Mouse (Mus musculus): Measurements from ENCODE around the gene Ifna1. TPM values are rescaled to one million over a fixed set of nuclear protein-coding genes. Genes with fewer than 3 reads are reported as not detected.
"Not testable (repeated sequence)": the region's sequence is repeated elsewhere in the genome, so short reads cannot be mapped to it uniquely, and the experiment has no call there.

Gene Ifna1
- not detected in 2 replicates for polyA plus RNA-seq (2012; rRNA removed)

DNA sequence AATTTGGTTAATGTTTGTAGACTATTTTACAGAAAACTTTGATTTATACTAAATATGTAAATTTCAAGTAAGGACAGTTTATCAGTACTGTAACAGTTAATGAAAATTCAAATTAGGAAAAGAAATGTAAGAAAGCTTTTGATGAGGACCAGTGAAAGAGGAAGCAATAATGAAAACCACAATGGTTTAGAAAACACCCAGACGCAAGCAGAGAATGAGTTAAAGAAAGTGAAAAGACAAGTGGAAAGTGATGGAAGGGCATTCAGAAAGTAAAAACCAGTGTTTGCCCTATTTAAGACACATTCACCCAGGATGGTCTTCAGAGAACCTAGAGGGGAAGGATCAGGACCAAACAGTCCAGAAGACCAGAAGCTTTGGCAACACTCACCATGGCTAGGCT, at the start of gene Ifna1:
Ifna1 (plus strand) TSS at position 390 of the 400 bp plus-strand sequence.
- Histone ChIP-seq H3K36me3 (ENCODE audit: control insufficient read depth, insufficient read depth, low read length) (no peaks in the 10 kb centered on the region), H3K4me1 (ENCODE audit: control insufficient read depth, insufficient read depth, low read length) (no peaks in the 10 kb centered on the region), H3K27ac (ENCODE audit: control insufficient read depth, insufficient read depth, low read depth, low read length) (no peak within 1 kb of the TSS), H3K4me3 (ENCODE audit: control insufficient read depth, low read depth, low read length) (no peak within 1 kb of the TSS), H3K27me3 (ENCODE audit: control insufficient read depth, insufficient read depth, low read length) (no peaks in the 10 kb centered on the region)
- TF ChIP-seq POLR2A (IDR thresholded peaks at IDR 0.05; ENCODE audit: control insufficient read depth, low read depth, low read length) (no peak), CTCF (IDR thresholded peaks at IDR 0.05; ENCODE audit: control insufficient read depth, insufficient read depth, insufficient replicate concordance, low read depth, low read length) (no peak)

DNA sequence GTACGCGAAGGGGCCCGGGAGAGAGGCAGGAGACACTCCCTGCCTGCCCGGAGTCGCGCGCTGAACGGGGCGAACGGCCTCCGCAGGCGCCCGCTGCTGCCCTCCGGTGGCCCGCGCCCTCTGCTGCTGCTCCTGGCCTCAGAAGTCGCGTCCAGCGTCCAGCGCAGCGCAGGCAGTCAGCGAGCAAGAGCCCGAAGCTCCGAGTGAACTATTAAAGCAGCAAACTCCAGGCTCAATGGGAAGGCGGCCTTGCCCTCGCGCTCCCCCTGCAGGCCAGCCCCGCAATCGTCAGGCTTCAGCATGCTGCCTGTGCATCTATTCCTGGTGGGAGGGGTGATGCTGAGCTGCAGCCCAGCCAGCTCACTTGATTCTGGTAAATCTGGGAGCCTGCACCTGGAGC, 46.9 kb upstream of the Ifna1 start, which contains the start of gene Gm13287:
Gm13287 (plus strand) TSS at position 301 of the 400 bp plus-strand sequence.
- H3K27ac ChIP-seq (ENCODE audit: control insufficient read depth, insufficient read depth, low read depth, low read length); H3K4me1 ChIP-seq (ENCODE audit: control insufficient read depth, insufficient read depth, low read length); H3K4me3 ChIP-seq (ENCODE audit: control insufficient read depth, low read depth, low read length); H3K27me3 ChIP-seq (ENCODE audit: control insufficient read depth, insufficient read depth, low read length); H3K36me3 ChIP-seq (ENCODE audit: control insufficient read depth, insufficient read depth, low read length): not testable (repeated sequence)

GRCm38 (mm10) chr4:88805231-88805630, 44.7 kb upstream of the Ifna1 start, which contains the start of gene Gm13288:
Gene Gm13288, plus strand, starts transcription at chr4:88805531.
- not testable (repeated sequence) for H3K36me3 ChIP-seq (ENCODE audit: control insufficient read depth, insufficient read depth, low read length); H3K27me3 ChIP-seq (ENCODE audit: control insufficient read depth, insufficient read depth, low read length); H3K4me1 ChIP-seq (ENCODE audit: control insufficient read depth, insufficient read depth, low read length); H3K4me3 ChIP-seq (ENCODE audit: control insufficient read depth, low read depth, low read length); H3K27ac ChIP-seq (ENCODE audit: control insufficient read depth, insufficient read depth, low read depth, low read length)

DNA sequence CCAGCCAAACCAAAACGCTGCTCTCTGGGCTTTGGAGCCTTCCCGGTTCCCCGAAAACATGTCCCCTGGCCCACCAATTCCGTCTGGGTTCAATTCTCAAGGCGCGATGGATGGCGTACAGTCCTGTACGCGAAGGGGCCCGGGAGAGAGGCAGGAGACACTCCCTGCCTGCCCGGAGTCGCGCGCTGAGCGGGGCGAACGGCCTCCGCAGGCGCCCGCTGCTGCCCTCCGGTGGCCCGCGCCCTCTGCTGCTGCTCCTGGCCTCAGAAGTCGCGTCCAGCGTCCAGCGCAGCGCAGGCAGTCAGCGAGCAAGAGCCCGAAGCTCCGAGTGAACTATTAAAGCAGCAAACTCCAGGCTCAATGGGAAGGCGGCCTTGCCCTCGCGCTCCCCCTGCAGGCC, 44.1 kb upstream of the Ifna1 start:
- H3K4me1 ChIP-seq (ENCODE audit: control insufficient read depth, insufficient read depth, low read length); H3K27me3 ChIP-seq (ENCODE audit: control insufficient read depth, insufficient read depth, low read length); H3K27ac ChIP-seq (ENCODE audit: control insufficient read depth, insufficient read depth, low read depth, low read length); H3K4me3 ChIP-seq (ENCODE audit: control insufficient read depth, low read depth, low read length); H3K36me3 ChIP-seq (ENCODE audit: control insufficient read depth, insufficient read depth, low read length): not testable (repeated sequence)

DNA sequence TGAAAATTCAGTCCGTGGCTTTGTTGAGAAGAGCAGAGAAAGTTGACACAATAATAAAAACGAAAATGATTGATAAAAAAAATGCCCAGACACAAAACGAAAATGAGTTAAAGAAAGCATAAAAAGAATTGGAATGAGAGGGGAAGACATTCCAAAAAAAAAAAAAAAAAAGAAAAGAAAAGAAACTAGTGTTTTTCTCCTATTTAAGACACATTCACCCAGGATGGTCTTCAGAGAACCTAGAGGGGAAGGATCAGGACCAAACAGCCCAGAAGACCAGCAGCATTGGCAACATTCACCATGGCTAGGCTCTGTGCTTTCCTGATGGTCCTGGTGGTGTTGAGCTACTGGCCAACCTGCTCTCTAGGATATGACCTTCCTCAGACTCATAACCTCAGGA, 34.0 kb upstream of the Ifna1 start, which contains the start of gene Ifna7:
Ifna7 (plus strand) TSS at position 301 of the 400 bp plus-strand sequence.
- H3K36me3 ChIP-seq (ENCODE audit: control insufficient read depth, insufficient read depth, low read length): no peaks in the 10 kb centered on the region
- H3K4me1 ChIP-seq (ENCODE audit: control insufficient read depth, insufficient read depth, low read length): no peaks in the 10 kb centered on the region
- TF ChIP-seq POLR2A (IDR thresholded peaks at IDR 0.05; ENCODE audit: control insufficient read depth, low read depth, low read length) (no peak), CTCF (IDR thresholded peaks at IDR 0.05; ENCODE audit: control insufficient read depth, insufficient read depth, insufficient replicate concordance, low read depth, low read length) (no peak)
- H3K27ac ChIP-seq (ENCODE audit: control insufficient read depth, insufficient read depth, low read depth, low read length): no peak within 1 kb of the TSS
- no peak within 1 kb of the TSS for H3K4me3 ChIP-seq (ENCODE audit: control insufficient read depth, low read depth, low read length)
- H3K27me3 ChIP-seq (ENCODE audit: control insufficient read depth, insufficient read depth, low read length): no peaks in the 10 kb centered on the region

GRCm38 (mm10) chr4:88819659-88820058, 30.2 kb upstream of the Ifna1 start, which contains the start of gene Ifna11:
Gene Ifna11, plus strand, starts transcription at chr4:88819959.
- H3K4me1 ChIP-seq (ENCODE audit: control insufficient read depth, insufficient read depth, low read length): no peaks in the 10 kb centered on the region
- H3K27ac ChIP-seq (ENCODE audit: control insufficient read depth, insufficient read depth, low read depth, low read length): no peak within 1 kb of the TSS
- H3K27me3 ChIP-seq (ENCODE audit: control insufficient read depth, insufficient read depth, low read length): no peaks in the 10 kb centered on the region
- TF ChIP-seq POLR2A (IDR thresholded peaks at IDR 0.05; ENCODE audit: control insufficient read depth, low read depth, low read length): no peak
- no peak for TF ChIP-seq CTCF (IDR thresholded peaks at IDR 0.05; ENCODE audit: control insufficient read depth, insufficient read depth, insufficient replicate concordance, low read depth, low read length)
- no peak within 1 kb of the TSS for H3K4me3 ChIP-seq (ENCODE audit: control insufficient read depth, low read depth, low read length)
- H3K36me3 ChIP-seq (ENCODE audit: control insufficient read depth, insufficient read depth, low read length): no peaks in the 10 kb centered on the region

DNA sequence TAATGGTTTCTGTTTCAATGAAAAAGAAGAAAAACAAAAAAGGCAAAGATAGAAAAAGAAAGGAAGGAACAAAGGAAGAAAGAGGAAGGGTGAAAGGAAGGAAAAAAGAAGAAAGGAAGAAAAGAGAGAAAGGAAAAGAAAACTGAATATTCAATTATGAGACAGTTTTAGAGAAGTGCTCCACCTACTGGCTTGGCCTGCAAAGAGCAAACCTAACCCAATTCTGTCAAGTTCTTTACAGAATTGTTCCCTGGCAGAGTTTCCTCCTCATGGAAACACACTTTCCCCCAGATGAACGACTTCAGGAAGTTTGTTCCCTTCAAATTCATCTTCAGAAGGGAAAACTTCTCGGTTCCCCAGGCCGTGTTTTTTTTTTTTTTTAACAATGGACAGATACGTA, 26.9 kb upstream of the Ifna1 start:
- H3K27me3 ChIP-seq (ENCODE audit: control insufficient read depth, insufficient read depth, low read length): no peaks in the 10 kb centered on the region
- H3K4me1 ChIP-seq (ENCODE audit: control insufficient read depth, insufficient read depth, low read length): no peaks in the 10 kb centered on the region
- no peaks in the 10 kb centered on the region for H3K36me3 ChIP-seq (ENCODE audit: control insufficient read depth, insufficient read depth, low read length)
- TF ChIP-seq CTCF (IDR thresholded peaks at IDR 0.05; ENCODE audit: control insufficient read depth, insufficient read depth, insufficient replicate concordance, low read depth, low read length) (no peak), POLR2A (IDR thresholded peaks at IDR 0.05; ENCODE audit: control insufficient read depth, low read depth, low read length) (no peak)
- no peak overlapping the region for H3K27ac ChIP-seq (ENCODE audit: control insufficient read depth, insufficient read depth, low read depth, low read length)
- H3K4me3 ChIP-seq (ENCODE audit: control insufficient read depth, low read depth, low read length): no peak overlapping the region

- not testable (repeated sequence) for H3K4me1 ChIP-seq (ENCODE audit: control insufficient read depth, insufficient read depth, low read length); H3K36me3 ChIP-seq (ENCODE audit: control insufficient read depth, insufficient read depth, low read length); H3K27me3 ChIP-seq (ENCODE audit: control insufficient read depth, insufficient read depth, low read length); H3K4me3 ChIP-seq (ENCODE audit: control insufficient read depth, low read depth, low read length); H3K27ac ChIP-seq (ENCODE audit: control insufficient read depth, insufficient read depth, low read depth, low read length)
These were observed 22.8 kb upstream of the Ifna1 start, which contains the start of gene Ifna6 for GRCm38 (mm10) chr4:88827116-88827515. Gene Ifna6, plus strand, starts transcription at chr4:88827416.

All from testis, adult 2 months (tissue).